Mouse (Mus musculus) heart, adult 2 months (tissue): ENCODE measurements around the gene Asah2.

Experiments used
- CTCF ChIP-seq: fragments of 200-600 bp; IDR thresholded peaks from 2 replicates; pipeline ENCODE4 v1.8.1; 2022; ENCODE audit warnings: antibody characterized with exemption, mild to moderate bottlenecking, moderate library complexity
- POLR2A ChIP-seq: fragments of 200-500 bp; IDR thresholded peaks from 2 replicates; pipeline ENCODE4 v1.6.1; 2011; ENCODE audit warnings: mild to moderate bottlenecking, low read depth, low read length, control low read depth; ENCODE audit not compliant: insufficient read depth

- TF ChIP-seq CTCF (no peak), POLR2A (no peak)
These were observed 19.4 kb downstream of the Asah2 start for GRCm38 (mm10) chr19:32088570-32088969.
